Mouse (Mus musculus): Measurements from ENCODE around the gene Stx11. TPM values are rescaled to one million over a fixed set of nuclear protein-coding genes. Genes with fewer than 3 reads are reported as not detected.

The Stx11 gene
- polyA plus RNA-seq, 1 experiment from 2014 or later = 2.1 TPM

DNA sequence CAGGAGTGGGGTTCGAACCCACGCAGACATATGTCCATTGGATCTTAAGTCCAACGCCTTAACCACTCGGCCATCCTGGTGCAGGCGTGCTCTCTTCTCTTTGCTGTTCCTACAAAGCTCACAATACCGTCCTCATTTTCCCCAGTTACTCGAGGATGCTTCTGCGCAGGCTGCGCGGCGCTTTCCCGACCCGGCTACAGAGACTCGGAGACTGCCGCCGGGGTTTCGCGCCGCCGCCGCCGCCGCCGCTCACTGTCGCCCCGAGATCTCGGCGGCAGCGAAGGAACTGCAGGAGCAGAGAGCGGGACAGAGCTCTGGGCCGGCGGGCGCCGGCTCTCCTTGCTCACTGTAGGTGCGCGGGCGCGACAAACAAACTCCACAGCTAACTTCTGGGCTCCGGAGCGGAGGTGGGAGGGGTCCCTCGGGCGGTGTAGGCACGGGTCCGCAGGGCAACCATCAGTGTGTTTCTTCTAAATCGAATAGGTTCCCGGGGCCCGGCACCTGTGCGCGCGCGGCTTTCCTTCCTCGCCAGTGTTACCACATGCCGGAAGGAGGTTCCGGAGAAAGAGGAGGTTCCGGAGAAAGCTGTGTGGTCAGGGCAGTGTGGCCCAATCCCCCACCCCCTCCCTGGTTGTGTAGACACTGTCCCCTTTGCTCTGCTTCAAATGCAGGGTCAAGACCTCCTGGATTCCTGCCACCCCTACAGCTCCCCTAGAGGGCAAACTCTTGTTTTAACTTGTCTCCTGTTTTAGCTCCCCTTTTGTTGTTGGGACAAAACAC lies 41.3 kb downstream of the Stx11 start:
- no peaks in the 10 kb centered on the region for H3K27me3 ChIP-seq (replicated peaks; ENCODE audit: control insufficient read depth, insufficient read depth, low read length)
- peak overlapping the region; percentile 74 for H3K4me3 ChIP-seq (ENCODE audit: low read length)
- H3K4me2 ChIP-seq (ENCODE audit: low read length) = peak overlapping the region; percentile 76
- H3K27ac ChIP-seq (ENCODE audit: low read depth, low read length) = peak overlapping the region; percentile 76
- H3K9me3 ChIP-seq (ENCODE audit: control insufficient read depth, low read length) = no peaks in the 10 kb centered on the region
- under 1% methylated on average over 54 of the region's 55 CpGs for WGBS
- H3K36me3 ChIP-seq (ENCODE audit: control insufficient read depth, insufficient read depth, low read length) = no peaks in the 10 kb centered on the region
- peaks cover 7% of the 10 kb centered on the region for H3K4me1 ChIP-seq (ENCODE audit: control insufficient read depth, insufficient read depth, low read depth, low read length)
- ATAC-seq = peak; percentile 97
- H3K9ac ChIP-seq (ENCODE audit: low read depth, low read length) = peak overlapping the region; percentile 72

DNA sequence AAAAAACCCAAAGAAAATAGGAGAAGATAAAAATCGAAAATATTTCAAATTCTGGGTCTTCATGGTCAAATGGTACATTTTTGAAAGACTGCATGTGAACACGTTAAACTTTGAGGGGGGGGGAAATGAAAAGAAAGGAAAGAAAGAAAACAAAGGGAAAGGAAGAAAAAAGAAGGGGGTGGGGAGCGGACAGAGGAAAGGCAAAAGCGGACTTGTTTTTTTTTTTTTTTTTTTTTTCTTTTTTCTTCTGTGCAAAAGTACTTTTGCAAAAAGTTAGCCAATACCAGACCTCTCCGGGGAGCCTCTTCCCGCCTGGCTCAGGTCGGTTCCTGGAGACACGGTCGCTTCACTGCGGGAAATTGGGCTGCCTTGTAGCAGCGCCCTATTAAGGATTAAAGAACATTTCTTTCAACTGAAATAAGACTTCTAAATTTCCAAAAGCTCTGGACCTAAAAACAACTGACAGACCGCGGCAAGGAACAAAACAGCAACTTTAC lies 42.0 kb downstream of the Stx11 start:
- 2% methylated on average over 13 of the region's 13 CpGs for WGBS
- no peaks in the 10 kb centered on the region for H3K9me3 ChIP-seq (ENCODE audit: control insufficient read depth, low read length)
- peak overlapping the region; percentile 76 for H3K4me2 ChIP-seq (ENCODE audit: low read length)
- H3K9ac ChIP-seq (ENCODE audit: low read depth, low read length) = peak overlapping the region; percentile 72; the same call in 1 of the 2 replicates
- H3K4me1 ChIP-seq (ENCODE audit: control insufficient read depth, insufficient read depth, low read depth, low read length) = peaks cover 7% of the 10 kb centered on the region
- H3K27me3 ChIP-seq (replicated peaks; ENCODE audit: control insufficient read depth, insufficient read depth, low read length) = no peaks in the 10 kb centered on the region
- H3K4me3 ChIP-seq (ENCODE audit: low read length) = peak overlapping the region; percentile 74
- H3K36me3 ChIP-seq (ENCODE audit: control insufficient read depth, insufficient read depth, low read length) = no peaks in the 10 kb centered on the region
- no peak; the same call in 1 of the 2 replicates for ATAC-seq
- no peak overlapping the region for H3K27ac ChIP-seq (ENCODE audit: low read depth, low read length)

DNA sequence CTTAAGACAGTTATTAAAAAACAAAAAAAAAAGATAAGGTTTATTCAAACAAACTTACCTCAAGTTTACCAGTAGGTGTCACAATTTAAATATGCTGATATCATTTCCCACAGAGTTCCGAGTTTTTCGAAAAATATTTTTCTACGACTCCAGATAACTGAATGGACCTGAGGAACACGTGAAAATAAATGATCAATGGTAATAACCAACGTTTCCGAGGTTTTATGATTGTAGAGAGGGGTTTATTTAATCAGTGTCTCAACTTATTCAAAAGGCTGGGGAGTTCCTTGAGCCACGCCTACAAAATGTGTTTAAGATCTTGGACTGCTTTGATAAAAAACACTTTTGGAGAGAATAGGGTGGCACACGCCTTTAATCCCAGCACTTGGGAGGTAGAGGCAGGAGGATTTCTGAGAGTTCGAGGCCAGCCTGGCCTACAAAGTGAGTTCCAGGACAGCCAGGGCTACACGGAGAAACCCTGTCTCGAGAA lies 42.5 kb downstream of the Stx11 start:
- Histone ChIP-seq H3K27ac (ENCODE audit: low read depth, low read length) (no peak overlapping the region), H3K4me1 (ENCODE audit: control insufficient read depth, insufficient read depth, low read depth, low read length) (peaks cover 7% of the 10 kb centered on the region), H3K9me3 (ENCODE audit: control insufficient read depth, low read length) (no peaks in the 10 kb centered on the region), H3K9ac (ENCODE audit: low read depth, low read length) (no peak overlapping the region), H3K4me2 (ENCODE audit: low read length) (peak overlapping the region; percentile 76), H3K27me3 (replicated peaks; ENCODE audit: control insufficient read depth, insufficient read depth, low read length) (no peaks in the 10 kb centered on the region), H3K36me3 (ENCODE audit: control insufficient read depth, insufficient read depth, low read length) (no peaks in the 10 kb centered on the region), H3K4me3 (ENCODE audit: low read length) (peak overlapping the region; percentile 74)
- WGBS = 47% methylated on average over 11 of the region's 11 CpGs
- ATAC-seq = no peak

DNA sequence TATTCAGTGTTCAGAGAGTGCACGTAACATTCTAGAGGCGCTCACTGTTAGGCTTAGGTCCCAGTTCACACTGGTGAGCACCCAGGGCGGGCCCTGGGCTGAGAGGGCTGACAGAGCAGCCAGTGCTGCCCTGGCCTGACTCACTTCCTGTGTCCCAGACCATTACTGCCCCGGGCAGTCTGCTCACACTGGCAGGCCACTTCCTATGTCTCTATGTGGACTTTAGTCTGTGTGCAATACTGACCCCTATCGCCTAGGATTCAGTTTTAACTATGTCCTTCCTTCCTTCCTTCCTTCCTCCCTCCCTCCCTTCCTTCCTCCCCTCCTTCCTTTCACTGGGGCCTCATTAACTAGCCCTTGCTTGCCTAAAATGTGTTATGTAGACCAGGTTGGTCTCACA lies 44.8 kb downstream of the Stx11 start:
- Histone ChIP-seq H3K27ac (ENCODE audit: low read depth, low read length) (no peak overlapping the region), H3K9ac (ENCODE audit: low read depth, low read length) (no peak overlapping the region), H3K36me3 (ENCODE audit: control insufficient read depth, insufficient read depth, low read length) (no peaks in the 10 kb centered on the region), H3K4me3 (ENCODE audit: low read length) (no peak overlapping the region), H3K9me3 (ENCODE audit: control insufficient read depth, low read length) (no peaks in the 10 kb centered on the region), H3K4me1 (ENCODE audit: control insufficient read depth, insufficient read depth, low read depth, low read length) (peaks cover 7% of the 10 kb centered on the region), H3K4me2 (ENCODE audit: low read length) (no peak overlapping the region), H3K27me3 (replicated peaks; ENCODE audit: control insufficient read depth, insufficient read depth, low read length) (no peaks in the 10 kb centered on the region)
- no peak for ATAC-seq
- WGBS = 40% methylated on average over 5 of the region's 5 CpGs

DNA sequence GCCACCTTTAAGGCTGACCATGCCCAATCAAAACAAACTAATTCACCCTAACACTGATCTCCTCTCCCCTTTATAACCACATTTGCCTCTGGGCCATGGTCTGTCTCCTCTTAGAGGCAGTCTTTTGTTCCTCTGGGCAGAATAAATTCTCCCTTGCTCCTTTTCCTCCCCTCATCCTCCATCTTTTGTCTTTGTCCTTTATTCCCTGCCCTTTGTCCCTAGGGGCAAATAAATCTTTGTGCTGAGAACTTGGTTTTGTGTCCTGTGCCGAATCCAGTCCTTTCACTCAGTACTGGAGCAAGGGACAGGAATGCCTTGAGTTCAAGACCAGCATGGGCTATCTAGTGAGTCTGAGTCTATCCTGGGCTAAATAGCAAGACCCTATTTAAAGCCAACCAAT lies 46.5 kb downstream of the Stx11 start:
- Histone ChIP-seq H3K4me1 (ENCODE audit: control insufficient read depth, insufficient read depth, low read depth, low read length) (no peaks in the 10 kb centered on the region), H3K4me3 (ENCODE audit: low read length) (no peak overlapping the region), H3K4me2 (ENCODE audit: low read length) (no peak overlapping the region), H3K36me3 (ENCODE audit: control insufficient read depth, insufficient read depth, low read length) (no peaks in the 10 kb centered on the region), H3K27me3 (replicated peaks; ENCODE audit: control insufficient read depth, insufficient read depth, low read length) (no peaks in the 10 kb centered on the region), H3K9ac (ENCODE audit: low read depth, low read length) (no peak overlapping the region), H3K9me3 (ENCODE audit: control insufficient read depth, low read length) (no peaks in the 10 kb centered on the region), H3K27ac (ENCODE audit: low read depth, low read length) (no peak overlapping the region)
- ATAC-seq = no peak
- WGBS = 22% methylated on average over 1 of the region's 1 CpGs

DNA sequence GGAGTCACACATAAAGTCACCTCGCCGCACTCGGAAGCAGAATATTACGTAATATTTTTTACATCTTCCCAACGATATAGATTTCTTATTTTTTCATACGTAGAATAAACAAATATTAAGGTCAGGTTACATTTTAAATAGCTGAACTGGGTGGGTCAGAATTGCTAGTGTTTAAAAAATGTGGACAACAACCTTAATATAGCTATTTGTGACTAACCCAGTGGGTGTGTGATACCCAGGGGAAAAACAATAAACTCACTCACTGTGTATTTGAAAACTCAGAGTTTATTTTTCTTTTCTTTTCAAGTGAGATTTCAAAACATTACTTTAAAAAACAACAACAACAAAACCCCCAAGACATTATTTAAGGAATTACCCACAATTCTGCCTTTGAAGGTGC lies 47.7 kb downstream of the Stx11 start:
- Histone ChIP-seq H3K27ac (ENCODE audit: low read depth, low read length) (no peak overlapping the region), H3K4me3 (ENCODE audit: low read length) (no peak overlapping the region), H3K4me1 (ENCODE audit: control insufficient read depth, insufficient read depth, low read depth, low read length) (no peaks in the 10 kb centered on the region), H3K9me3 (ENCODE audit: control insufficient read depth, low read length) (no peaks in the 10 kb centered on the region), H3K4me2 (ENCODE audit: low read length) (no peak overlapping the region), H3K36me3 (ENCODE audit: control insufficient read depth, insufficient read depth, low read length) (no peaks in the 10 kb centered on the region), H3K9ac (ENCODE audit: low read depth, low read length) (no peak overlapping the region), H3K27me3 (replicated peaks; ENCODE audit: control insufficient read depth, insufficient read depth, low read length) (no peaks in the 10 kb centered on the region)
- 96% methylated on average over 6 of the region's 6 CpGs for WGBS
- no peak for ATAC-seq

DNA sequence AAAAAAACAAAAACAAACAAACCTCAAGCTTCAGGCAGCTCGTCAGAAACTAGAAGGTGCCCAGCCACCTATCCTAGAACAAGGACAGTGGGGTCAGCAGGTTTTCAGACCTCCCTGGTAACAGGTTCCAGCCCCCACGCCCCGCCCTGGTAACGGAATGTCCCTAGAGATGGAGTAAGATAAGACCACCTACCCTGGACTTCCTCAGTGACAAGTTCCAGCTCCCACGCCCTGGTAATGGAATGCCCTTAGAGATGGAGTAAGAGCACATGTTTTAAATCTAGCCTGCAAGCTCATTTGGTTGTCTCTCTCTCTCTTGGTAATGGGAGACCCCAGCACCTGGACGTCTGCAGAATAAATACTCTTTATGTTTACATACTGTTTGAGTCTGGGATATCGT lies 48.3 kb downstream of the Stx11 start:
- Histone ChIP-seq H3K4me3 (ENCODE audit: low read length) (no peak overlapping the region), H3K9ac (ENCODE audit: low read depth, low read length) (no peak overlapping the region), H3K36me3 (ENCODE audit: control insufficient read depth, insufficient read depth, low read length) (no peaks in the 10 kb centered on the region), H3K4me1 (ENCODE audit: control insufficient read depth, insufficient read depth, low read depth, low read length) (no peaks in the 10 kb centered on the region), H3K4me2 (ENCODE audit: low read length) (no peak overlapping the region), H3K27ac (ENCODE audit: low read depth, low read length) (no peak overlapping the region), H3K9me3 (ENCODE audit: control insufficient read depth, low read length) (no peaks in the 10 kb centered on the region), H3K27me3 (replicated peaks; ENCODE audit: control insufficient read depth, insufficient read depth, low read length) (no peaks in the 10 kb centered on the region)
- no peak for ATAC-seq
- WGBS = 85% methylated on average over 7 of the region's 7 CpGs

DNA sequence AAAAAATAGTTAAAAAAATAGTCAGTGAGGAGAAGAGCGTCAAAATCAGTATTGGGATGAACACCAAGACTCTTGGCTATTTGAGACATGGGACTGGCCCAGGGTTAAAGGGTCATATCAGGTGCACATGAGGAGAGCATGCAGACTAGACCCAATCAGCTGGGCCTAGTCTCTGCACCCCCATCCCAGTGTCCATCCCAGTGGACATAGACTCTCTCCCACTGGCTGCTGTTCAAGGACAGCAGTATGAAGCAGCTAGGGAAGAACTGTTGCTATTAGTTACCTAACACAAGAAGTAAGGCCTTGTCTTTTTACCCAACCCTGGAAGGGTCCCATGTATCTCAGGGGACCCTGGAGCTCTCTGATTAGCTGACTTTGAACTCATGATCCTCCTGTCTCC lies 49.9 kb downstream of the Stx11 start:
- no peak for ATAC-seq
- no peaks in the 10 kb centered on the region for H3K27me3 ChIP-seq (replicated peaks; ENCODE audit: control insufficient read depth, insufficient read depth, low read length)
- no peak overlapping the region for H3K9ac ChIP-seq (ENCODE audit: low read depth, low read length)
- no peaks in the 10 kb centered on the region for H3K36me3 ChIP-seq (ENCODE audit: control insufficient read depth, insufficient read depth, low read length)
- no peaks in the 10 kb centered on the region for H3K9me3 ChIP-seq (ENCODE audit: control insufficient read depth, low read length)
- 100% methylated on average over 1 of the region's 1 CpGs for WGBS
- no peak overlapping the region for H3K27ac ChIP-seq (ENCODE audit: low read depth, low read length)
- no peaks in the 10 kb centered on the region for H3K4me1 ChIP-seq (ENCODE audit: control insufficient read depth, insufficient read depth, low read depth, low read length)
- no peak overlapping the region for H3K4me3 ChIP-seq (ENCODE audit: low read length)
- no peak overlapping the region for H3K4me2 ChIP-seq (ENCODE audit: low read length)

DNA sequence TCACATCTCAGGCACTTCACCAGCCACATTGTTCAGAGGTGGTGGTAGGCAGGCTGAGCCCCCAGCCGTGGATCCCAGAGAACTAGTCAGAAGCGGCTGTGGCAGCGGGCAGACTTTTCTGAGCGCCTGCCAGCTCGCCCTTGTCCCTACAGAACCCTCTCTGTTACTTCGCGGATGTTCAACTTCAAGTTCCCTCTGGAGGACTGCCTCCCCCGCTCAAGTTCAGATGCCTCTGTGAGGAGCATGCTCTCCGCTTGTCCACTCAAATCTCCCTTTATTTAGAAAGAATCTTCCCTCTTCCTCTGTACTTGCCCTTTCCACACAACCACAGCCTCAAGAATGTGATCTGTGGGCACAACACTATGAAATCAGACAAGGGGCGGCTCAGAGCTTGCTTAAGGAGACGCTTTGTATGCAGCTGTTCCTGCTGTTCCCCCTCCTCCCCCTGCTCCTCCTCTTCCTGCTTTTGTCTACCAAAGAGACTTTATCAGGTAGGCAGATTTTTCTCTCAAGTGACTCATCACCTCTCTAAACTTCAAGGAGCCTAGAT lies 52.0 kb downstream of the Stx11 start:
- H3K36me3 ChIP-seq (ENCODE audit: control insufficient read depth, insufficient read depth, low read length) = no peaks in the 10 kb centered on the region
- peak overlapping the region; percentile 44 for H3K4me2 ChIP-seq (ENCODE audit: low read length)
- H3K9ac ChIP-seq (ENCODE audit: low read depth, low read length) = 0 out of 2 replicates have a peak overlapping the region, but pooled peaks have one; percentile 22
- no peaks in the 10 kb centered on the region for H3K4me1 ChIP-seq (ENCODE audit: control insufficient read depth, insufficient read depth, low read depth, low read length)
- H3K9me3 ChIP-seq (ENCODE audit: control insufficient read depth, low read length) = no peaks in the 10 kb centered on the region
- 51% methylated on average over 11 of the region's 11 CpGs for WGBS
- ATAC-seq = peak; percentile 80
- peak overlapping the region; percentile 16 for H3K27ac ChIP-seq (ENCODE audit: low read depth, low read length)
- no peaks in the 10 kb centered on the region for H3K27me3 ChIP-seq (replicated peaks; ENCODE audit: control insufficient read depth, insufficient read depth, low read length)
- H3K4me3 ChIP-seq (ENCODE audit: low read length) = no peak overlapping the region; the same call in 1 of the 2 replicates
